Mouse (Mus musculus): Measurements from ENCODE around the gene Clstn2.

The Clstn2 gene

DNA sequence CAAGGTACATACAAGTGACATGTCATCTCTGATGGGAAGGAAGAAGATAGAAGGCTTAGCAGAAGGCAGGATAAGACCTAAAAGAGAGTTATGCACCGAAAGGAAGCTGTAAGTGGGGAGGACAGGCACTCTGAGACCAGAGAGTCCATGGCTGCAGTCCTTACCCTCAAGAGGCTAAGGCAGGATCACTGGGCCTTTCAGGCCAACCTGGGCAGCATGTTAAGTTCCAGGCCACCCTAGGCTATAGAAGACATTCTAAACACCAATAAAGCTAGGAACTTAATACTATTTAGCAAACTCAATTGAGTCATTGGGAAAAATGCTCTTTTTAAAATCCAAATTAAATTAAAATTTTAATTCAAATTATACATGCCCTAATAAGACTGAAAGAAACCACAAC, 258.0 kb downstream of the Clstn2 start:
- DNase-seq (ENCODE audit: low spot score in 2 of 2): no peak

GRCm38 (mm10) chr9:97773911-97774310, 259.1 kb downstream of the Clstn2 start:
- peak in 1 of 2 experiments; percentile 19 for DNase-seq (ENCODE audit: low spot score in 2 of 2)

GRCm38 (mm10) chr9:97772431-97772830, 260.6 kb downstream of the Clstn2 start:
- no peak for DNase-seq (ENCODE audit: low spot score in 2 of 2)

- DNase-seq (ENCODE audit: low spot score in 2 of 2): no peak
Observed at GRCm38 (mm10) chr9:97769331-97769730, 263.6 kb downstream of the Clstn2 start.

DNA sequence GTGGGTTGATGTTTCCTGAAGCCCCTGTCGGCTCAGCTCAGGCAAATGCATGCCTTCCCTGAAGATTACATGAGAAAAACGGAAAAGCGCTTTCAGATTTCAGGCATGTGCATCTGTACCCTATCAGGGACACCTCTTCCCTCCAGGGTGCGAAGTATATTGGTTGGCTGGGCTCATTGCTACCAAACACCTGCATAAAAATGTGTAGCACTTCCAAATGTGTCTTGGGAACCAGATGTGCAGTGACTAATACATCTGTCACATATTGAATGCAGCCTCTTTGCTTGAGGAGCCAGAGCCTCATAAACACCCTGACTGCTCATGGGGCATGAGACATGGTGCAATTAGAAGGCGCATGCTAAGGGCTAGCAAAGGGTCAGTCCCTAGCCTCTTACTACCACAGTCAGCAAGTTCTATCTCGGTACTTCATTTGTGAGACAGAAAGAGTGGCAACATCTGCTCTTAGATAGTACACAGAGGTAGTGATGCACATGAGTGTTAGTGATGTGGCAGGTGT, 267.7 kb downstream of the Clstn2 start:
- DNase-seq (ENCODE audit: low spot score in 2 of 2): no peak

- DNase-seq (ENCODE audit: low spot score in 2 of 2): peak in 1 of 2 experiments; percentile 29
Observed at GRCm38 (mm10) chr9:97763048-97763447, 269.9 kb downstream of the Clstn2 start.

GRCm38 (mm10) chr9:97755599-97756270, 277.2 kb downstream of the Clstn2 start:
- DNase-seq (ENCODE audit: low spot score in 2 of 2): no peak

DNA sequence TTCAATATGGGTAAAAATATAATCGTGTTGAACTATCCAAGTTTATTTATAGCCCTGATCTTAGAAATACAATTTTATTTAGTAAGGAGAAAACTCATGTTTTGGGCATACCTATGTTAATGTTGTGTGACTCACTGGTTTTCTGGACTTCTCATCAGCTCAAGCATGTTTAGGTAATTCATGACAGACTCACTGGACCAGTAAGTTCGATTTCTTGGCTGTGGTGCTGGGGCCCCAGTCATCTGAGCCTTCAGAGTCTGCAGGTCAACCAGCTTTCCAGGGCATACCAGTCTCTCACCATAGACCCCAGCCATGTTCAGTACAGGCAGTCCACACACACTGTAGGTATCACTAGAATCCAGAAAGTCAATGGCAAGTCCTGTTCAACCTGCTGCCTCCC, 279.3 kb downstream of the Clstn2 start:
- DNase-seq (ENCODE audit: low spot score in 2 of 2): no peak

DNA sequence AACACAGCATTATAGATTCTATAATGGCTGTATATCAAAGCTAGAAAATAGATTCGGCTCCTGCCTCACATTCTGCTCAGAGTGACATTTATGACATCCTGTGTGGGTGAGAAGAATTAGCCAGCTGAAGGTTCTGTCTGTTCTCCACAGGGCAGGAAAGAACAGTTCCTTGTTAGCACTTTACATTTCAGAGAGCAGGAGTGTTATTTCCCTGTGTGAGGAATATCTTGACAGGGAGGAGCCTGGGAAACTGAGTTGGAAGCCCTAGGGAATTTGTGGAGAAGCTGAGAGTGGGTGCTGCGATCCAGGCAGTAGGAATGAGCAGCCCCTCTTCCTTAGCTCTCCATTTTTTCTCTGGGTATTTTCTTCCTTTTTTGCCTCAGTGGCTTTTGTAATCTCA, 286.4 kb downstream of the Clstn2 start:
- no peak for DNase-seq (ENCODE audit: low spot score in 2 of 2)

- DNase-seq (ENCODE audit: low spot score in 2 of 2): no peak
Observed at GRCm38 (mm10) chr9:97727715-97728486, 305.1 kb downstream of the Clstn2 start.

GRCm38 (mm10) chr9:97717728-97718127, 315.3 kb downstream of the Clstn2 start:
- DNase-seq (ENCODE audit: low spot score in 2 of 2): no peak

DNA sequence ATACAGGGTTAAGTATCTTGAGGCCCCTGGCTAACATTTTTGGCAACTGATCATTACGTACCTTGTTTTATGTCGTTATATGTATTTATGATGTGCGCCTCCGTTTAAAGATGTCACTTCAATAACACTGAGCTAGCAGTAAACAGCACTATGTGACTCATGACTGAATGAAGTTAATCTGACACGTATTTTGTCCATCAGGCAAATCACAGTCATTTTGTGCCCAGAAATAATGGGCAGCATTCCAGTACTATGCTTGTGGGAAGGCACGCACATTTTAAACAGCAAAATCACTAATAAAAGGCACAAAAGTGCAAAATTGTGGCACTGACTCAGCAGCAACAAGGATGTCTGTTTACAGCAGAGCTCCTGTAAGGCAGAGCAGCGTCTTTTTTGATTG, 316.0 kb downstream of the Clstn2 start:
- no peak for DNase-seq (ENCODE audit: low spot score in 2 of 2)

- no peak for DNase-seq (ENCODE audit: low spot score in 2 of 2)
Observed at GRCm38 (mm10) chr9:97712888-97713287, 320.1 kb downstream of the Clstn2 start.

DNA sequence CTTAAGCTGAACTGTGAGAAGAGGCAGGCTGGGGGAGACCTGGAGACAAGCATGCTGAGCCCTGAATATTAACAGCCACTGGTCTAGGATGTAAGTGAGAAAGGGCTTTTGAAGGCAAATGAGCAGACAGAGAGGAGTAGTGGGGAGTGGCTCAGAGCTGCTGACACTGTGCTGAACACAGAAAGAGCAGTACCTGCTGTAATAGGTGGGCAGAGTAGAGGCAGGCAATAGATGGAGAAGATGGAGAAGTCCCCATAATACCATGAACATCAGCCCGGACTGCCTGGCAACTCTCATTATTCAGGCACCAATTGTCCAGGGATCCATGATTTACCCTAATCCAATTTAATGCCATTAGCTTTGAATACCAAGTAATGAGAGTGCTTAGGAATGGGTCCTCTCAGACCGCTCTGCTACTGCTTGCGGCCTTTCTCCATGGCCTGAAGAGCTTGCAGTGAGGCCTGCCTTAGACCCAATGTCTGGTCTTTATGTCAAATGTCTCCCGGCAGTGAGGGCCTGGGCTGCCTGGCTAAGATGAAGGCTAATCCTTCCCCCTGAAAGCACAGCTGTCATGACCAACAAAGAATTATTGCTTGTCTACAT, 329.0 kb downstream of the Clstn2 start:
- DNase-seq (ENCODE audit: low spot score in 2 of 2): no peak

DNA sequence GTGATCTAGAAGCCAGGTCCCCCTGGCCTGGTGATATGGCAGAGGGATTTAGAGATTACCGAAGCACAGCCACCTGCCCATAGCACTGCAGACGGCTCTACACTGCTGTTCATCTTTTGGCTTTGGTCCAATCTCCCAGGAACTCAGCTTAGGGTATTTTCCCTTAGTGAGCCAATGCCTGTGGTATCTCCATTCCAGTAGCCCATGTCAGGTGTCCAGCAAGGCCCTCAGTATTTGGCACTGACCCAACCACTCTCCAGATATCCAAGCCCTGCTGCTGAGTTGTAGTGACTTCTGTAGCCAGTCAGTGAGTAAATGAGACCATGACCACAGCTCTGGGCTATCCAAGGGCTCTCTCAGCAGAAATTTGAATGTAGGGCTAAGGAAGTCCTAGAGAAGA, 330.0 kb downstream of the Clstn2 start:
- DNase-seq (ENCODE audit: low spot score in 2 of 2): no peak

GRCm38 (mm10) chr9:97699983-97700382, 333.0 kb downstream of the Clstn2 start:
- DNase-seq (ENCODE audit: low spot score in 2 of 2): no peak

DNA sequence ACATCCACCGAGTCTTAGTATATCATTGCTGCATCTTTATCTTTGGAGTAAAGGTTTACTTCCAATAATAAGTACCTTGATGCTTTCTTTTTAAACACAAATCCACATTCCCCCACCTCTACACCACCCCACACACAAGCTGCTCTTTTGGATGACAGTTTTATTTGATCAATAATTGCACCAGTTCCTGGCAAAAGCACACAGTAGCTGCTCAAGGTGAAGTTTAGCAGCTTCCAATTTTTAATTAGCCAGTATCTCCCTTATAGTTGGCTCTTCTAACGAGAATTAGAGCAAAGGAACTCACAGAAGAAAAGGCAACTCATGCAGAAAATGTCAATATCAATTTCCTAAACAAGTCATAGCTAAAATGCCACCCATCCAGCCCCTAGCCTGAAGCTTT, 334.0 kb downstream of the Clstn2 start:
- DNase-seq (ENCODE audit: low spot score in 2 of 2): no peak

DNA sequence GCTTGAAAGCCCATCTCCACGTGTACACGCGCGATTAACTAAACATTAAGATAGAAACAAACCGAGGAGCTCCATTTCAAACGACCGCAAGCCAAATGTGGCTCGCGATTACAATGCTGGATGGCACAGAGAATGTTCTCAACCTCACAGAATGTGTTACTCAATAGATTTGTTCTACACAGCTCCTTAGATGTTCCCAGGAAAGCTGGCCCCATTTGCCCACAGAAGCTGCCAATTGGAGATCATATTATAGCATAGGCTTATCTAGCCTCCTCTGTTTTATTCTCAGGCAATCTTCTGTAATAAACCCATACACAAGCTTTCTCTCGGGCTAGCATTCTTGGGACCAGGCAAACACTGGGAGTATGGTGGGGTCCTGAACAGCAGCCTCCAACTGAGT, 334.9 kb downstream of the Clstn2 start:
- DNase-seq (ENCODE audit: low spot score in 2 of 2): no peak

GRCm38 (mm10) chr9:97696655-97697235, 336.2 kb downstream of the Clstn2 start:
- no peak for DNase-seq (ENCODE audit: low spot score in 2 of 2)

DNA sequence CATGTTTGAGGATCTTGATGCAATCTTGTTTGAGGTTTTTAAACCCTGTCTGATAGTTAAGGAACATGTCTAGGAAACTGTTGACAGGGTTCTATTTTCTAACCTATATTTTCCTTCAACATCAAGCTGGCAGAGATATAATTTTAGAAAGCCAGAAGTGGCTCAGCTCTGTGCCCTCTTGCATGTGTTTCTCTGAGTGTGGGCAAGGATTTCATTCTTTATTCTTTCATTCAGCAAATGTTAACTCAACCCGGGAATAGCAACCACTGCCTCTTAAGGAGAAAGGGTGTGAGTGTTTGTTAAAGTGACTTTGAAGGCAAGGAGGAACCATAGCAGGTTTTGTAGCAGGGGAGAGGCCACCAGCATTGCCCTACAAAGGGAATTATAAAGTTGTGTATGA, 337.7 kb downstream of the Clstn2 start:
- no peak for DNase-seq (ENCODE audit: low spot score in 2 of 2)

DNA sequence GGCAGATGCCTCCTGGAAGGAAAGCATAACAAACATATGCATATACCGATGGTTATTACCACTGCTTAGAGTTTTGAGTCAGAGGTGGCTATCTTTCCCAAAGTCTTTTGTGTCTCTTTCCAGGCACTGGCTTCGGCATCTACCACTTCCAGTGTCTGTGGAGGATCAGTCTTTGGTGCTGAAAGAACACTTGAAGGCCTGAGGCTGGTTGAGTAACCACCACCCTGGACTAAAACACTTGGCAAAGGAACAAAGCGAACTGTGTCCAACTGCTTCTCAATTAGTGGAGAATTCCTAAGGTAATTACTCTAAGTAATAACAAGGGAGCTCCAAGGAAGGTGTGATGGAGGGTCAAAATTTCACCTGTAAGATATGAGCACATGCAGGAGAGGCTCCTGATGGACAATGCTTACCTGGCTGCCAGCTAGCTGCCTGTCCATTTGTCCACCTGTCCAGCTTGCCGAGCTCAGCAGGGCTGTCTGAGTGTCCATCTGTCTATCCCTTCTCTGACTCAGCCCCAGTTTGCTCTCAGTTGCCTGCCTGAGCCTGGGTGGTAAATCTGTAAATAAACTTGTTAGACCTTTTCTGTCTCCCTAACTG, 346.1 kb downstream of the Clstn2 start:
- no peak for DNase-seq (ENCODE audit: low spot score in 2 of 2)

GRCm38 (mm10) chr9:97685664-97686063, 347.3 kb downstream of the Clstn2 start:
- peak in 1 of 2 experiments; percentile 12 for DNase-seq (ENCODE audit: low spot score in 2 of 2)
